Mouse (Mus musculus) 3134 (cell line): ENCODE data around the gene Arhgap24.

Experiments used
- DNase-seq: peaks from one replicate; pipeline ENCODE4 v3.0.0-alpha.2; 2011; ENCODE audit warnings: low spot score; ENCODE audit not compliant: insufficient read length; ENCODE audit errors: extremely low read depth

Arhgap24 gene

GRCm38 (mm10) chr5:102728531-102728930, 247.3 kb downstream of the Arhgap24 start:
- DNase-seq, result no peak

GRCm38 (mm10) chr5:102729476-102729875, 248.3 kb downstream of the Arhgap24 start:
- no peak for DNase-seq

DNA sequence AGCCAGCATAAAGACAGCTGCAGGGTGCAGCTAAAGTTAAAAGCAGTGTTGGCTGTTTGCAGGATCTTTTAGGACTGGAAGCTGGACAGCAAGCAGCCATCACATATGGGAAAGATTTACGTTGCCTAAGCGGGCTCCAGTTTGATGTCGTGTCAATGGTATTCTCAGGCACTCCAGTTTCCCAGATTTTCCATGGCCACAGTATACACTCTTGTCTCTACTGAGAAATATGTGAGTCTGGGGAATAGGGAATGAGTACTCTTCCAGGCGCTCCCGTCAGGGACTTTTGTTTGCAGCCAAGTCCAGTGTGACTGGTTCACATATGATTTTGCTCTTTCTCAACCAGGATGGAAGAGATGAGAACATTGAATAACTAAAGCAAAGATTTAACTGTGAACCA, 254.9 kb downstream of the Arhgap24 start:
- DNase-seq, result no peak

GRCm38 (mm10) chr5:102742554-102743255, 261.5 kb downstream of the Arhgap24 start:
- no peak for DNase-seq

DNA sequence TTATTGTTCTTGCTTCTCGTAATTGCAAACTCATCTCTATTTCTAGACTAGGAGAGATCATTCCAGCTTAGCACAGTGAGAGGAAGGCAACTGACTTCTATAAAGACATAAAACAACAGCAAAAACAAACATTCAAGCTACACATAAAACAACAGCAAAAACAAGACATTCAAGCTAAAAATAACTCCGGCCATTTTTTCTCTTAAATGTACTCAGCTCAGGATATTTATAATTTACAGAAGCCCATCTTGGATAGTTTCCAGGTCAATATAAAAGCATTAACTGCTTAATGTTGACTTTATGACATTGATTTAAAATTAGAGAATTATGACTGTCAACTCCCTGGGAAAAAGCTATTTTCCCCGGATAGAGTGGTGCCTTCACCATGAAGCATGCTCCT, 262.2 kb downstream of the Arhgap24 start:
- no peak for DNase-seq

- DNase-seq, result no peak
Measured at GRCm38 (mm10) chr5:102744051-102744450, 262.9 kb downstream of the Arhgap24 start.

GRCm38 (mm10) chr5:102748146-102748545, 267.0 kb downstream of the Arhgap24 start:
- no peak for DNase-seq

- no peak for DNase-seq
Measured at GRCm38 (mm10) chr5:102749020-102749419, 267.8 kb downstream of the Arhgap24 start.

DNA sequence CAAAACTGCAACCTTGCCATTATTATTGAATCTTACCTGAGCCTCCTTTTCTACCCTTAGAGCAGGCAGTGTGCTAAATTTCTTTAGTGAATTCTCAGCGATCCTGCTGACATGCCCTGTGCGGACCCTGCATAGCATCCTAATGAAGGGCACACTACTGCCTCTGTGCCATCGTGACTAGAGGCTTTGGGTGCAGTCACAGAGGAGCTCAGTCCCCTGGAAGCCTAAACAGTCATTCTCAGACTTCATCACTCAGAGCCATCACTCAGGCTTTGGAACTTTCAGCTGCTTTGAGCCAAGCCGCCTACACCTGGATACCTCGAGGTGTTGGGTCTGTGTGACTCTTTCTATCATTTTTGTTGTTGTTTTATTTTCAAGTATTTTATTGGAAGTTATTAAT, 269.5 kb downstream of the Arhgap24 start:
- DNase-seq, result no peak

GRCm38 (mm10) chr5:102751661-102752307, 270.6 kb downstream of the Arhgap24 start:
- DNase-seq, result no peak

DNA sequence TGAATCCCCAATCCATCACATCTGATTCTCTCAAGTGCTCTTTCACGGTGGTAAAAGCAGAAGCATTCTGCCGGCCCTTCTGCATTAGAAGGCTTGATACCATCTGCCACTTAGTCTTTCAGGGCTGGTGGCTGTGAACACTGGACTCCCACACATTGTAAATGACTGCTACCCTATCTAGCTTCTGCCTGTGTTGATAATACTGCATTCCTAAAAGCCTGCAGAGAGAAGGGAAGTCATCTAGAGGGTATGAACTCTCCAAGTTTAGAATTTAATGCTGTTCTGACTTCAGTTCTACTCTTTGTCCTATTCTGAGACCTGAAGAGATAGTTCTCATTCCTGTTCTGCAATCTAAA, 271.1 kb downstream of the Arhgap24 start:
- DNase-seq, result no peak

- no peak for DNase-seq
Measured at GRCm38 (mm10) chr5:102757040-102757439, 275.8 kb downstream of the Arhgap24 start.

- DNase-seq, result no peak
Measured at GRCm38 (mm10) chr5:102765694-102766093, 284.5 kb downstream of the Arhgap24 start.

- no peak for DNase-seq
Measured at GRCm38 (mm10) chr5:102766311-102767057, 285.3 kb downstream of the Arhgap24 start.

DNA sequence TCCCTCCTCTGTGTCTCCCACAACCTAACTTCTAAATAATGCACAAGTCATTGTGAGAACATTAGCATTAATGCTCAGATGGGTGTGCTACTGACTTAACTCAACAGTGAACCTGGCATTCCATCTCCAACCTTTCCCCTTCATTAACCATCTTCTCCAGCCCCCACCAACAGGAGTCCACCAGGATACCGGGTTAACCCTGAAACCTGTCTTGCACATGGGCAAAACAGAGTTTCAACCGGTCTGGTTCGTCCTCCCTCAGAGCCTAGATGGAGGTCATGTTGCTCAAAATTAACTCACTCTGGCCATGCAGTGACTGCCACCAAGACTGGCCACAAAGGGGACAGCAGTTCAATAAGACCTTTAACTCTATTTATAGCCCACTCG, 285.9 kb downstream of the Arhgap24 start:
- DNase-seq, result no peak

DNA sequence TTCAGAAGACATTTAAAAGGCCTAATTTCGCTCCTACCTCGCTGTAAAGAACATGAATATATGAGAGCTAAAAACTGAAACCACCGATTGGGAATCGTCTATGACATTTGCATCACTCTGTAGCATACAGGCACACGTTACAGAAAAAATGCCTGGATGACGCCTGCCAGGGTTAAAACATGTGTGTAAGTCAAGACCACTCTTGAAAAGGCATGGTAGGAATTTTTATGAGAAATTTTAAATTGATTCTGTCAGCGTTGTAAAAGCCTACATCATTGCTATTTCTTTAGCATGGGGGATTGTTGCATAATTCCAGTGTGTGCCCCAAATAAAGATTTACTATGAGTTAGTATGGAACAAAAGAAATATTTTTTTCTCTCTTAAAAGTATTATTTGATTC, 286.6 kb downstream of the Arhgap24 start:
- no peak for DNase-seq

DNA sequence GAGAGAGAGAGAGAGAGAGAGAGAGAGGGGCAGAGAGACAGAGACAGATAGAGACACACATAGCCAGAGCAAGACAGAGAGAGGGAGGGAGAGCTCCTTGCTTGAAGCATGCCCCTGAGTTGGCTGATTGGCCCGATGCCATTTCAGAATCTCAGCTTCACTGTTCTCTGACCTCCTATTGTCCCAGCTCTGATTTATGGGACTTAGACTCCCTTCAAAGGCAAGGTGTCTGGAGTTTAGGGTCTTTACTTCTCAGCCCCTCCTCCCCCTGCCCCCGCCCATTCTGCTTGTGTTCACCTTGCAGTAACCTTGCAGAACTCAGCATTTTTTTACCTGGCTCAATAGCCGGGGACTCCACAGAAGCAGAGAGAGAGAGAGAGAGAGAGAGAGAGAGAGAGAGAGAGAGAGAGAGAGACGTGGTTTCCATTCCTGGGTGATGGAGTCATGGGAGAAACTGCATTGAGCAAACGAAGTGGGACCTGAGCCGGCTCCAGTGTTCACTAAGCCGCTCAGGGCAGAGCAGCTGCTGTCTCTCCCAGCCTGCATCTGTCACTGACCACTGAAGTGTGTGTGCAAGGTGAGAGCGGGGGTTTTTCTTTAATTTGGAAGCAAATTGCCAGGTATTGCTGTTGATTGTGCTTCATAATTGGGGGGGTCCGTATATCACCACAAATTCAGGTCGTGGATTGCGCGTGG, 287.3 kb downstream of the Arhgap24 start:
- no peak for DNase-seq

GRCm38 (mm10) chr5:102770611-102771010, 289.4 kb downstream of the Arhgap24 start:
- DNase-seq, result no peak

DNA sequence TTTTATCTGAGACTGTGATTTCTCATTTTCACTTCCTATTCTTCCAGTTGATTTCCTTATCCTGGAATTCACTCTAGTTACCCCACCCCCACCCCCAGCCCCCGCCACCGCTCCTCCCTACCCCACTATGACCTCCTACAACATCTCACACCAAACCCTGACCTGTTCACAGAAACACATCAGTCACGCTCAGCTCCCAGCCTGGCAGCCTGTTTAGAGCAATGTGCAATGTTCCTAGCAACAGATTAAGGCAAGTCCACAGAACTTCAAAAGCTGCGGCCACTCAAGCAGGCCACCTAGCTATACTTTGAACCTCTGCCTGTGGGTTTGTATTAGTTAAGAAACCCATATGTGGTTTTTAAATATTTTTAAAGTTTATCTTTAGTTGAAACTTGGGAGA, 293.3 kb downstream of the Arhgap24 start:
- no peak for DNase-seq

DNA sequence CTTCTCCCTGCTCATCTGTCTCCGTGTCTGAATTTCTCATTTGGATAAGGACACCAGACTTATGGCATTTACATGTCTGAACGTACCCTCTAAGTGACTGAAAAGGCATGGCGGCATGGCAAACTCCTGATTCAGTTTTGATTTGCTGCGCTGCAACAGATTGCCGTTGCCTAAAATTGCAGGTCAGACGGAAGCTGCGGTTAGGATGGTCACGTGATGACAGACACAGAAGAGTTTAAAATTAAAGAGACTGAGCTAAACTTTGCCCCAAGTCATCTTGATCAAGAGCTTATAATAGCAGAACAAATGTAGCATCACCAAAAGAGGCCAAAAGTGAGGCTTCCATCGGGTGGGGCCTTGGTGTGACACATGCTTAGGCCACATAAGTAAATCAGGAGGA, 296.1 kb downstream of the Arhgap24 start:
- no peak for DNase-seq

DNA sequence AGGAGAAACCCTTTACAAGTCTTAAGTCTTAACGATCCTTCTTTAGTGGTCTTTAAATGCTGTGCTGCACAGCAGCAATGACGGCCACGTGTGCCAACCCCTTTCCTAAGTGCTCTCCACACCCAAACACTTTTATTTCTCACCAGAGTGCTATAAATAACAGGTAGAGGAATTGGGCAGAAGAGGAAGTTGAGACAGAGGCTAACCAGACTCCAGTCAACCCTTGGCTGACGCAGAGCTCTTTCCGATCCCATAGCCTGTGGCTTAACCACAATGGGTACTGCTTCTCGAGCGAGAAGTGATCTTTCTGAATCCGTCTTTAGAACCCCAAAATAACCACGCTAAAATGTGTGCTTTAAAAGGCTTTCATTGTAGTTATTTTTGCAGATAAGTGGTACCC, 296.7 kb downstream of the Arhgap24 start:
- no peak for DNase-seq
